Mouse (Mus musculus): Measurements from ENCODE around the gene Jak2.

Jak2 gene

DNA sequence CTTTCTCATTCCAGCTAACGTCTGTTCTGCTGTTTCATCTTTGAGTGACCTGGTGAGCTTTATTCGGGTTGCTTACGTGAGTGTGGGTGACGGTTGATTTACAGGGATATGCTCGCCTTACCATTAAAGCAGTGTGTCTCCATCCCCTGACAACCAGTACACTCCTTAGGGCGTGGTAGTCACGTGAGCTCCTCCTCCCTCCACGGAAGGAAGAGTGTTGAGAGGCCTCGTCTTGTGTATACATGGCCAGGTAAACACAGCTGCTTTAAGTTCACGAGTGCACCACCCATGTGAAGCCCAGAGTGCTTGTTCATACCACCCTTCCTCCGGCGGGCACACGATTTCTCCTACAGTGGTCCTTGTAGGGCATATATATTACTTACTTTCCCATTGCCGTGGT, 39.9 kb downstream of the Jak2 start:
- in situ Hi-C loops (cut with MboI; ENCODE audit: unreplicated experiment in 2 of 2), result no loop called here

GRCm38 (mm10) chr19:29292546-29292945, 40.9 kb downstream of the Jak2 start:
- in situ Hi-C loops (cut with MboI; ENCODE audit: unreplicated experiment in 2 of 2), result no loop called here

- in situ Hi-C loops (cut with MboI; ENCODE audit: unreplicated experiment in 2 of 2), result no loop called here
Observed at GRCm38 (mm10) chr19:29294756-29295155, 43.1 kb downstream of the Jak2 start.

GRCm38 (mm10) chr19:29296166-29296565, 44.5 kb downstream of the Jak2 start:
- in situ Hi-C loops (cut with MboI; ENCODE audit: unreplicated experiment in 2 of 2), result no loop called here

DNA sequence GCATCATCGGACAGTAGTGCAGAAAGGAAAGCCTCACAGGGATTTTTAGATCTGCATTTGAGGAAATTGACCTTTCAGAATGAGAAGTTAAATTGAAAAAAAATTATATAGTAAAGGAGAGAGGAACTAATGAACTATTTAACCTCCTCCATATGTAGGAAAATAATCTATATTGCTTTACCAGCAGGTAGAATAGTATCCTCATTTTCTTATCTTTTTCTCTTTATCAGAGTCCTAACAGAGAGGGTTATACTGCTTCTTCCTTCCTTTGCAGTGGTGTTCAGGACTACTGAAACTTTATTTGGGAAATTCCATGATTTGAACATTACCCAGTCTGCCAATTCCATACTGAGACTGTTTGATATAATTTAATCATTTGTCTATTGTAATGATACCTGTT, 45.7 kb downstream of the Jak2 start:
- in situ Hi-C loops (cut with MboI; ENCODE audit: unreplicated experiment in 2 of 2), result no loop called here

DNA sequence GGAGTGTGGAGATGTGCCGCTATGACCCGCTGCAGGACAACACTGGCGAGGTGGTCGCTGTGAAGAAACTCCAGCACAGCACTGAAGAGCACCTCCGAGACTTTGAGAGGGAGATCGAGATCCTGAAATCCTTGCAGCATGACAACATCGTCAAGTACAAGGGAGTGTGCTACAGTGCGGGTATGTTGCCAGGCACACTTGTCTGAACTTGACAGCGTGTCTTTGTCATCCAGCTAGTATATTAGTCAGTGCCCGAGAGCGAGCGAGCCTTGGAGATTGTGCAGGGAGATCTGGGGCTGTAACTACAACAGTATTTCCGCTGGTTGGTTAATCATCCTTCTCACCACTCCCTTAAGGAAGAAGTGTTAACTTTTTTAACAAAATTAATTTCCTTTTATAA, 49.3 kb downstream of the Jak2 start:
- in situ Hi-C loops (cut with MboI; ENCODE audit: unreplicated experiment in 2 of 2), result no loop called here

GRCm38 (mm10) chr19:29302119-29302518, 50.5 kb downstream of the Jak2 start:
- in situ Hi-C loops (cut with MboI; ENCODE audit: unreplicated experiment in 2 of 2), result no loop called here

GRCm38 (mm10) chr19:29308832-29309231, 57.2 kb downstream of the Jak2 start:
- in situ Hi-C loops (cut with MboI; ENCODE audit: unreplicated experiment in 2 of 2), result no loop called here

DNA sequence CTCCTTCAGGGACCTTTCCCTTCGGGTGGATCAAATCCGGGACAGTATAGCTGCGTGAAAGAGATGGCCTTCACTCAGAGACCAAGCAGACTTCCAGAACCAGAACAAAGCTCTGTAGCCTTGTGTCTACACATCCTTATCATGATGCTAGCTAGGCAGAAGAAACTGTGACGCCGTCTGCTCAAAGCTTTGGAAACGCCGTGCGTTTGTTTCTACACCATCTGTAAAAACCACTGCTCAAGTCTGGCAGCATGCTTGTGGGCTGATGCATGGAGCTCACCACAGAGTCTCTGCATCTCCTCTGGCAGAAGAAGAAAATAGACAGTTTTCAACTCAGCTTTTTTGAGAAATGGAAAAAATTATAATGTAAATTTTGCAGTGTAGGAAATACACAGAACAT, 60.2 kb downstream of the Jak2 start:
- in situ Hi-C loops (cut with MboI; ENCODE audit: unreplicated experiment in 2 of 2), result no loop called here

DNA sequence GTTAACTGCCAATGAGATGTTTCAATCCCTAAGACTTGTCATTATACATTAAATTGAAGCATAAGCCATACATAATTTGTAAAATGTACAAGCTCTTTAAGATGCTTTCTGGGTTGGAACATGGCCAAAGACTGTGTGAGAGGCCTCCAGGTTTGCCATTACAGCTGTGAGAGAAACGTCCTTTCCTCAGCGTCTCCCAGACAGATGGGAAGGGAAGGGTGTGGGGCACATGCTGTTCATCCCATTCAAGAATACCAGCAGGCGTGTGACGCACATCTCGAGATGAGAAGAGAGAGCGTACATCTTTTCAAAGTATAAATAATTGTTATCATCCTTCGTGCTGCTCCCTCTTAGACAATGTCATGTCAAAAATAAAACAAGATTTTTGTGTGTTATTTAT, 61.0 kb downstream of the Jak2 start:
- in situ Hi-C loops (cut with MboI; ENCODE audit: unreplicated experiment in 2 of 2), result no loop called here

- in situ Hi-C loops (cut with MboI; ENCODE audit: unreplicated experiment in 2 of 2), result no loop called here
Observed at GRCm38 (mm10) chr19:29323416-29324049, 71.9 kb downstream of the Jak2 start.

GRCm38 (mm10) chr19:29325053-29325851, 73.6 kb downstream of the Jak2 start, which contains the start of gene Insl6:
Gene Insl6 (minus strand): TSS chr19:29325356.
- in situ Hi-C loops (cut with MboI; ENCODE audit: unreplicated experiment in 2 of 2), result loop anchor here in 1 of 2 experiments (25.0 kb wide), 1 partner anchor 1888 kb away; the partner anchor contains the start of gene Pum3

DNA sequence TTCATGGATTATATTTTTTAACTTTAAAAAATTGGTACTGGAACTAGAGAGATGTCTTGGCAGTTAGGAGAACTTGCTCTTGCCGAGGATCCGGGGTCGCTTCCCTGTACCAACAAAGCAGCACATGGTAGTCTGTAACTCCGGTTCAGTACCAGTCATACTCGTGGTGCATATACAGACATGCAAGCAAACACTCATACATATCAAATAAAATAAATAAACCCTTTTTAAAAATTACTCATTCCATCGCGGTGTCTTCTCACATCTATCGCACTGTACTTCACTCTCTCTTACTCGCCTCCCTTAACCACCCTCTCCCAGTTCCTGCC, 74.2 kb downstream of the Jak2 start:
- in situ Hi-C loops (cut with MboI; ENCODE audit: unreplicated experiment in 2 of 2), result loop anchor here in 1 of 2 experiments (25.0 kb wide), 1 partner anchor 1889 kb away; the partner anchor contains the start of gene Pum3

DNA sequence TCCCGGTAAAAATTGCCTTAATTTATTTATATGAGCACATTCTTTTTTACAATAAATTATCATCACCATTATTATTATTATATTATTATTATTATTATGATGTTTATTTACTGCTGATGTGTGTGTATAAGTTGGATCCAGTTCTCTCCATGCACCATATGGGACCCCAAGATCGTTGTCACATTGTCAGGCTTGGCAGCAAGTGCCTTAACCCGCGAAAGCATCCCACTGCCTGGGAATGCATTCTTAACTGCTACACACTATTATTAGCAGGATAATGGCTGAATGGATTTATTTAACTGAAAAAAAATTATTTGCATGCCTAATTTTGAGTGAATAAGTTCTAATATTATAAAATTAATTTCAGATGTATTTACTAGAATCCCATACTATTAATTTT, 74.8 kb downstream of the Jak2 start:
- in situ Hi-C loops (cut with MboI; ENCODE audit: unreplicated experiment in 2 of 2), result loop anchor here in 1 of 2 experiments (25.0 kb wide), 1 partner anchor 1889 kb away; the partner anchor contains the start of gene Pum3

DNA sequence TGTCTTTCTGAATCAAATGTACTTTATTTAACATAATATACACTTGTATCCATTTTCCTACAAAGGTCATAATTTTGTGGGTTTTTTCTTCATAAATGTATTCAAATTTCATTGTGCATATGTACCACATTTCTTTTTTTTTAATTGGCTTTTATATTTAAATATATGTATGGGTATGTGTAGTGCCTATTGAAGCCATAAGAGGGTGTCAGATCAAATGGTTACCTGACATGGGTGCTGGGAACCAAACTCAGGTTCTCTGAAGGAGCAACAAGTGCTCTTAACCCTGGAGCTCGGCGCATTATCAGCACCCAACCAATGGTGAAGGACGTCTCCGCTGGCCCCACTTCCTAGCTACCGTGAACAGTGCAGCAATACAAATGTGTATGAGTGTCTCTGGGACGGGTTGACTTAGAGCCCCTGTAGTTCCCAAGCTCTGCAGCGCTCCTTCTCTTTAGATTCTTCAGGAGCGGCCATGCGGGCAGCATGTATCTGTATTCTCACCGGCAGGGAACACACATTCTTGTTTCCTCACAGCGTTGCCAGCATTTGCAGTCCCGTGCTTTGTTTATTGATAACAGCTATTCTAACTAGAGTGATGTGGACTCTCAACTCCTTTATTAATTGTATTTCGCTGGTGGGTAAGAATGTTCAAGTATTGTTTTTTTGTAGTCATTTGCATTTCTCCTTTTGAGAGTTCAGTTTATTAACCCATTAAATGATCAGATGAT, 75.4 kb downstream of the Jak2 start:
- in situ Hi-C loops (cut with MboI; ENCODE audit: unreplicated experiment in 2 of 2), result loop anchor here in 1 of 2 experiments (25.0 kb wide), 1 partner anchor 1890 kb away; the partner anchor contains the start of gene Pum3

GRCm38 (mm10) chr19:29334068-29334745, 82.6 kb downstream of the Jak2 start, which contains the start of gene Rln1:
Gene Rln1 (minus strand): TSS chr19:29334670.
- in situ Hi-C loops (cut with MboI; ENCODE audit: unreplicated experiment in 2 of 2), result loop anchor here in 1 of 2 experiments (25.0 kb wide), 1 partner anchor 1897 kb away; the partner anchor contains the start of gene Pum3

DNA sequence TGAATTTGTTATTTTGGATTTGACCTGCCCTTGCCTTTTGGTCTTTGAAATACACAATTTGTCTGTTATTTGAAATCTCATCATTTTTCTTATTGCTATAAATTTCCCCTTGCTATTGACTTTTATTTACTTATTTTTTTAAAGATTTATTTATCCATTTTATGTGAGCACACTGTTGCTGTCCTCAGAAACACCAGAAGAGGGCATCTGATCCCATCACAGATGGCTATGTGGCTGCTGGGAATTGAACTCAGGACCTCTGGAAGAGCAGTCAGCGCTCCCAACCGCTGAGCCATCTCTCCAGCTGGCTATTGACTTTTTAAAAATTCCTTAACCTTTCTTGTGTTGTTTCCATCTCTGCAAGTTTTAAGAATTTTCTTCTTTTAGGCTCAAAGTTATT, 85.0 kb downstream of the Jak2 start:
- in situ Hi-C loops (cut with MboI; ENCODE audit: unreplicated experiment in 2 of 2), result loop anchor here in 1 of 2 experiments (25.0 kb wide), 1 partner anchor 1899 kb away; the partner anchor contains the start of gene Pum3

- in situ Hi-C loops (cut with MboI; ENCODE audit: unreplicated experiment in 2 of 2), result loop anchor here in 1 of 2 experiments (25.0 kb wide), 1 partner anchor 1904 kb away; the partner anchor contains the start of gene Pum3
Observed at GRCm38 (mm10) chr19:29341029-29341428, 89.4 kb downstream of the Jak2 start.

DNA sequence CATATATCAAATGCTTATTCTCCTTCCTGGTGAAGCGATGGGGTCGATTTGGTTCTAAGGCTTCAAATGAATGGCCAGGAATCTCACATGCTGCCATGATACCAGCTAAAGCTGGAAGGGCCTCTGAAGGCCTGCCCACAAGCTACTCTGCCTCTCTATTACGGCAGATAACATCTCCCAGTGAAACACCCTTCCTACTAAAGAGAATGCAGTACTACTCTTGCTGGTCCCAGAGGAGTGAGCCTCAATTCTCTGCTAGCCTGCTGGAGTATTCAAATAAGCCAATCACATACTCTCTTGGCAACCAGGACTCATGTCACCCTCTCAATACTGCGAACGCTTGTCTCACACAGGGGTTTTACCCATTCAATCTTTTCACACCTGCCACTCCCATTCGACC, 90.7 kb downstream of the Jak2 start:
- in situ Hi-C loops (cut with MboI; ENCODE audit: unreplicated experiment in 2 of 2), result loop anchor here in 1 of 2 experiments (25.0 kb wide), 1 partner anchor 1905 kb away; the partner anchor contains the start of gene Pum3

- in situ Hi-C loops (cut with MboI; ENCODE audit: unreplicated experiment in 2 of 2), result loop anchor here in 1 of 2 experiments (25.0 kb wide), 1 partner anchor 1908 kb away; the partner anchor contains the start of gene Pum3
Observed at GRCm38 (mm10) chr19:29344868-29345267, 93.2 kb downstream of the Jak2 start.
